Mouse (Mus musculus): ENCODE measurements at regions not wholly inside any gene's neighbourhood (a gene's known extent, or its start where the extent isn't known, plus 50 kb on each side); places are given as distances from the start of the nearest gene placed in this dataset.
"Not testable (repeated sequence)": the region's sequence is repeated elsewhere in the genome, so short reads cannot be mapped to it uniquely, and the experiment has no call there.

- DNase-seq (ENCODE audit: low spot score in 2 of 2): no peak
Measured at GRCm38 (mm10) chr15:96031085-96031780, 240.6 kb downstream of the Ano6 start.

- no peak for DNase-seq (ENCODE audit: low spot score in 2 of 2)
Measured at GRCm38 (mm10) chr15:96035273-96035672, 244.6 kb downstream of the Ano6 start.

GRCm38 (mm10) chr15:96045561-96045960 lies 241.8 kb upstream of the Arid2 start:
- DNase-seq (ENCODE audit: low spot score in 2 of 2): no peak

- DNase-seq (ENCODE audit: low spot score in 2 of 2): no peak
Measured at GRCm38 (mm10) chr15:96046651-96047050, 240.7 kb upstream of the Arid2 start.

- no peak for DNase-seq (ENCODE audit: low spot score in 2 of 2)
Measured at GRCm38 (mm10) chr15:96050416-96050815, 236.9 kb upstream of the Arid2 start.

GRCm38 (mm10) chr15:96052586-96052985 lies 234.7 kb upstream of the Arid2 start:
- DNase-seq (ENCODE audit: low spot score in 2 of 2): no peak

- no peak for DNase-seq (ENCODE audit: low spot score in 2 of 2)
Measured at GRCm38 (mm10) chr15:96055361-96055760, 232.0 kb upstream of the Arid2 start.

- no peak for DNase-seq (ENCODE audit: low spot score in 2 of 2)
Measured at GRCm38 (mm10) chr15:96055796-96056473, 231.4 kb upstream of the Arid2 start.

- no peak for DNase-seq (ENCODE audit: low spot score in 2 of 2)
Measured at GRCm38 (mm10) chr15:96059623-96060022, 227.7 kb upstream of the Arid2 start.

GRCm38 (mm10) chr15:96064499-96065217 lies 222.7 kb upstream of the Arid2 start:
- no peak for DNase-seq (ENCODE audit: low spot score in 2 of 2)

- DNase-seq (ENCODE audit: low spot score in 2 of 2): no peak
Measured at GRCm38 (mm10) chr15:96075615-96076014, 211.7 kb upstream of the Arid2 start.

GRCm38 (mm10) chr15:96077756-96078155 lies 209.6 kb upstream of the Arid2 start:
- DNase-seq (ENCODE audit: low spot score in 2 of 2): no peak

- DNase-seq (ENCODE audit: low spot score in 2 of 2): no peak
Measured at GRCm38 (mm10) chr15:96078580-96078979, 208.7 kb upstream of the Arid2 start.

GRCm38 (mm10) chr15:96089676-96090075 lies 197.6 kb upstream of the Arid2 start:
- no peak for DNase-seq (ENCODE audit: low spot score in 2 of 2)

- no peak for DNase-seq (ENCODE audit: low spot score in 2 of 2)
Measured at GRCm38 (mm10) chr15:96096438-96096837, 190.9 kb upstream of the Arid2 start.

GRCm38 (mm10) chr15:96098821-96099220 lies 188.5 kb upstream of the Arid2 start:
- DNase-seq (ENCODE audit: low spot score in 2 of 2): no peak

- not testable (repeated sequence) for DNase-seq (ENCODE audit: low spot score in 2 of 2)
Measured at GRCm38 (mm10) chr15:96099844-96100640, 187.3 kb upstream of the Arid2 start.

GRCm38 (mm10) chr15:96103737-96104136 lies 183.6 kb upstream of the Arid2 start:
- no peak for DNase-seq (ENCODE audit: low spot score in 2 of 2)

- no peak for DNase-seq (ENCODE audit: low spot score in 2 of 2)
Measured at GRCm38 (mm10) chr15:96107503-96107902, 179.8 kb upstream of the Arid2 start.

GRCm38 (mm10) chr15:96113091-96113490 lies 174.2 kb upstream of the Arid2 start:
- DNase-seq (ENCODE audit: low spot score in 2 of 2): no peak

- DNase-seq (ENCODE audit: low spot score in 2 of 2): no peak
Measured at GRCm38 (mm10) chr15:96114616-96115015, 172.7 kb upstream of the Arid2 start.
